Mouse (Mus musculus): ENCODE data around the gene Ttc25. TPM values are rescaled to one million over a fixed set of nuclear protein-coding genes. Genes with fewer than 3 reads are reported as not detected.
A peak's percentile ranks its signal among the peaks of the same experiment; 100 is the strongest.

Gene Ttc25
- polyA plus RNA-seq, 1 experiment from 2014 or later, result 0.58 TPM

GRCm38 (mm10) chr11:100619485-100619975 lies 74.1 kb downstream of the Ttc25 start:
- Histone ChIP-seq H3K27me3 (ENCODE audit: control insufficient read depth, insufficient read depth, low read length) (no peaks in the 10 kb centered on the region), H3K4me1 (ENCODE audit: control insufficient read depth, insufficient read depth, low read length) (peaks cover 23% of the 10 kb centered on the region), H3K27ac (ENCODE audit: low read depth, low read length) (peak overlapping the region; percentile 92), H3K4me2 (replicated peaks; ENCODE audit: low read depth, low read length) (peak overlapping the region; percentile 88), H3K9ac (ENCODE audit: low read depth, low read length) (peak overlapping the region; percentile 84), H3K9me3 (ENCODE audit: control insufficient read depth, low read length) (no peaks in the 10 kb centered on the region), H3K4me3 (ENCODE audit: low read length) (peak overlapping the region; percentile 77), H3K36me3 (ENCODE audit: control insufficient read depth, insufficient read depth, low read length) (peaks cover 6% of the 10 kb centered on the region; the same call in 1 of the 2 replicates)
- WGBS, result under 1% methylated on average over 40 of the region's 40 CpGs
- ATAC-seq (ENCODE audit: low FRiP score, low TSS enrichment), result peak; percentile 96

- Histone ChIP-seq H3K4me1 (ENCODE audit: control insufficient read depth, insufficient read depth, low read length) (peaks cover 23% of the 10 kb centered on the region), H3K4me3 (ENCODE audit: low read length) (peak within 1 kb of the TSS; percentile 77), H3K36me3 (ENCODE audit: control insufficient read depth, insufficient read depth, low read length) (peaks cover 11% of the 10 kb centered on the region; the same call in 1 of the 2 replicates), H3K27ac (ENCODE audit: low read depth, low read length) (peak within 1 kb of the TSS; percentile 92), H3K27me3 (ENCODE audit: control insufficient read depth, insufficient read depth, low read length) (no peaks in the 10 kb centered on the region), H3K9me3 (ENCODE audit: control insufficient read depth, low read length) (no peaks in the 10 kb centered on the region), H3K9ac (ENCODE audit: low read depth, low read length) (peak within 1 kb of the TSS; percentile 84), H3K4me2 (replicated peaks; ENCODE audit: low read depth, low read length) (peak within 1 kb of the TSS; percentile 88)
- WGBS, result 1% methylated on average over 11 of the region's 11 CpGs
- no peak for ATAC-seq (ENCODE audit: low FRiP score, low TSS enrichment)
Observed at GRCm38 (mm10) chr11:100619982-100620381, 74.6 kb downstream of the Ttc25 start, which contains the start of gene Dnajc7. TSS of gene Dnajc7 (minus strand) at chr11:100620168.

Other genes starting within 250 kb of the Ttc25 start
- gene Eif1, start 225.7 kb upstream of the Ttc25 start, polyA plus RNA-seq (2014; fragmentation: Nextera tagmentation; extraction: Ambion mirVana), result 1,744 and 1,749 TPM in 2 replicates
- not detected in 2 replicates for gene Gast, start 211.2 kb upstream of the Ttc25 start, polyA plus RNA-seq (2014; fragmentation: Nextera tagmentation; extraction: Ambion mirVana)
- gene Hap1, start 189.5 kb upstream of the Ttc25 start, polyA plus RNA-seq (2014; fragmentation: Nextera tagmentation; extraction: Ambion mirVana), result 6.0 and 6.3 TPM in 2 replicates
- gene Jup, start 147.8 kb upstream of the Ttc25 start, polyA plus RNA-seq (2014; fragmentation: Nextera tagmentation; extraction: Ambion mirVana), result 66.8 and 84.7 TPM in 2 replicates
- 59.7 and 63.3 TPM in 2 replicates for gene P3h4, start 130.8 kb upstream of the Ttc25 start, polyA plus RNA-seq (2014; fragmentation: Nextera tagmentation; extraction: Ambion mirVana)
- 75.4 and 113 TPM in 2 replicates for gene Fkbp10, start 129.9 kb upstream of the Ttc25 start, polyA plus RNA-seq (2014; fragmentation: Nextera tagmentation; extraction: Ambion mirVana)
- gene Nt5c3b, start 103.8 kb upstream of the Ttc25 start, polyA plus RNA-seq (2014; fragmentation: Nextera tagmentation; extraction: Ambion mirVana), result 100 and 112 TPM in 2 replicates
- 0.61 and 0.68 TPM in 2 replicates for gene Klhl10, start 103.7 kb upstream of the Ttc25 start, polyA plus RNA-seq (2014; fragmentation: Nextera tagmentation; extraction: Ambion mirVana)
- gene Klhl11, start 72.9 kb upstream of the Ttc25 start, polyA plus RNA-seq (2014; fragmentation: Nextera tagmentation; extraction: Ambion mirVana), result 8.5 and 12.3 TPM in 2 replicates
- gene Acly, start 17.6 kb upstream of the Ttc25 start, polyA plus RNA-seq (2014; fragmentation: Nextera tagmentation; extraction: Ambion mirVana), result 70.1 and 158 TPM in 2 replicates
- gene Cnp, start 29.3 kb downstream of the Ttc25 start, polyA plus RNA-seq (2014; fragmentation: Nextera tagmentation; extraction: Ambion mirVana), result 17.0 and 25.0 TPM in 2 replicates
- gene Nkiras2, start 73.6 kb downstream of the Ttc25 start, polyA plus RNA-seq (2014; fragmentation: Nextera tagmentation; extraction: Ambion mirVana), result 63.6 and 67.6 TPM in 2 replicates
- 86.2 and 126 TPM in 2 replicates for gene Dnajc7, start 74.6 kb downstream of the Ttc25 start, polyA plus RNA-seq (2014; fragmentation: Nextera tagmentation; extraction: Ambion mirVana)
- gene Zfp385c, start 146.8 kb downstream of the Ttc25 start, polyA plus RNA-seq (2014; fragmentation: Nextera tagmentation; extraction: Ambion mirVana), result 0.40 and 0.50 TPM in 2 replicates
- 3.2 TPM in 2 replicates for gene Dhx58, start 158.7 kb downstream of the Ttc25 start, polyA plus RNA-seq (2014; fragmentation: Nextera tagmentation; extraction: Ambion mirVana)
- 44.3 and 74.5 TPM in 2 replicates for gene Kat2a, start 166.9 kb downstream of the Ttc25 start, polyA plus RNA-seq (2014; fragmentation: Nextera tagmentation; extraction: Ambion mirVana)
- gene Hspb9, start 168.2 kb downstream of the Ttc25 start, polyA plus RNA-seq (2014; fragmentation: Nextera tagmentation; extraction: Ambion mirVana), result 0.47 TPM in 1 of 2 replicates, not detected in the other
- gene Rab5c, start 192.6 kb downstream of the Ttc25 start, polyA plus RNA-seq (2014; fragmentation: Nextera tagmentation; extraction: Ambion mirVana), result 46.8 and 92.8 TPM in 2 replicates
- gene Kcnh4, start 214.3 kb downstream of the Ttc25 start, polyA plus RNA-seq (2014; fragmentation: Nextera tagmentation; extraction: Ambion mirVana), result 0.07 TPM in 1 of 2 replicates, not detected in the other
- not detected in 2 replicates for gene Hcrt, start 217.3 kb downstream of the Ttc25 start, polyA plus RNA-seq (2014; fragmentation: Nextera tagmentation; extraction: Ambion mirVana)
- 3.6 and 4.5 TPM in 2 replicates for gene Ghdc, start 225.3 kb downstream of the Ttc25 start, polyA plus RNA-seq (2014; fragmentation: Nextera tagmentation; extraction: Ambion mirVana)

Measured in kidney, embryonic 14.5 days (tissue).